Mouse (Mus musculus) liver, embryonic 16.5 days (tissue): ENCODE measurements around the gene Lrrc18. TPM values are rescaled to one million over a fixed set of nuclear protein-coding genes. Genes with fewer than 3 reads are reported as not detected.

Experiments
- ATAC-seq: fragments of 200-750 bp; cut with Nextera tagmentation; 2 replicates; pipeline ENCODE4 v1.8.0; 2017; ENCODE audit warnings: low read depth, mild to moderate bottlenecking, moderate number of reproducible peaks, moderate library complexity
- H3K27ac ChIP-seq: fragments of 300-500 bp; sonication (generic); 2 replicates; pipeline ENCODE4 v1.5.1; 2014; ENCODE audit warnings: mild to moderate bottlenecking, low read length
- H3K27me3 ChIP-seq: fragments of 300-500 bp; sonication (generic); 2 replicates; pipeline ENCODE4 v1.6.1; 2014; ENCODE audit warnings: low read depth, low read length, mixed read lengths; ENCODE audit not compliant: control insufficient read depth, insufficient read depth
- H3K36me3 ChIP-seq: fragments of 300-500 bp; sonication (generic); 2 replicates; pipeline ENCODE4 v1.6.1; 2014; ENCODE audit warnings: mild to moderate bottlenecking; ENCODE audit not compliant: control insufficient read depth, insufficient read depth
- H3K4me1 ChIP-seq: fragments of 300-500 bp; sonication (generic); 2 replicates; pipeline ENCODE4 v1.6.1; 2014; ENCODE audit warnings: low read depth, low read length, mixed read lengths; ENCODE audit not compliant: control insufficient read depth
- H3K4me2 ChIP-seq: fragments of 300-500 bp; sonication (generic); 2 replicates; pipeline ENCODE4 v1.6.1; 2014; ENCODE audit warnings: low read depth, low read length, mixed read lengths
- H3K4me3 ChIP-seq: fragments of 300-500 bp; sonication (generic); 2 replicates; pipeline ENCODE4 v1.5.1; 2014; ENCODE audit warnings: low read depth, mild to moderate bottlenecking, low read length
- H3K9ac ChIP-seq: fragments of 300-500 bp; sonication (generic); 2 replicates; pipeline ENCODE4 v1.6.1; 2014; ENCODE audit warnings: low read depth, low read length
- H3K9me3 ChIP-seq: fragments of 300-500 bp; sonication (generic); replicated peaks from 2 replicates; pipeline ENCODE4 v1.6.1; 2016; ENCODE audit warnings: low read length; ENCODE audit not compliant: control insufficient read depth
- WGBS: fragments of 180-500 bp; shearing (Covaris S2); extraction: QIAGEN DNeasy Blood & Tissue Kit; methylation state at CpG from one replicate; pipeline ENCODE4 v1.1.7; 2014; ENCODE audit not compliant: insufficient replicate concordance; 5-methylcytosine and 5-hydroxymethylcytosine counted together
- polyA plus RNA-seq: library from polyadenylated mRNA; unstranded; fragments of >200 nt; fragmentation: Nextera tagmentation; extraction: Ambion mirVana; gene quantifications from 2 replicates; pipeline ENCODE4 v1.2.1, GENCODE M21; 2015

Gene Lrrc18
- 0.07 and 0.11 TPM in 2 replicates for polyA plus RNA-seq

- no peak for ATAC-seq
- no peaks in the 10 kb centered on the region for H3K9me3 ChIP-seq
- no peak within 1 kb of the TSS for H3K4me3 ChIP-seq
- no peak within 1 kb of the TSS for H3K27ac ChIP-seq
- H3K4me1 ChIP-seq, result no peaks in the 10 kb centered on the region
- H3K4me2 ChIP-seq, result no peak within 1 kb of the TSS
- WGBS, result 68% methylated on average over 2 of the region's 2 CpGs
- H3K27me3 ChIP-seq, result no peaks in the 10 kb centered on the region
- no peak within 1 kb of the TSS for H3K9ac ChIP-seq
- no peaks in the 10 kb centered on the region for H3K36me3 ChIP-seq
Observed at GRCm38 (mm10) chr14:32991082-32991481, at the start of gene Lrrc18. Lrrc18 (plus strand) TSS chr14:32991382.

GRCm38 (mm10) chr14:32947512-32947911, 43.7 kb upstream of the Lrrc18 start:
- Histone ChIP-seq H3K4me3 (no peak overlapping the region), H3K9me3 (no peaks in the 10 kb centered on the region), H3K27me3 (no peaks in the 10 kb centered on the region), H3K4me1 (no peaks in the 10 kb centered on the region), H3K27ac (no peak overlapping the region), H3K36me3 (no peaks in the 10 kb centered on the region), H3K9ac (no peak overlapping the region), H3K4me2 (no peak overlapping the region)
- WGBS, result 60% methylated on average over 2 of the region's 2 CpGs
- no peak for ATAC-seq

- 0 out of 2 replicates have a peak, but pooled peaks have one; percentile 19 for ATAC-seq
- Histone ChIP-seq H3K4me3 (no peak overlapping the region), H3K27ac (no peak overlapping the region), H3K9me3 (no peaks in the 10 kb centered on the region), H3K27me3 (no peaks in the 10 kb centered on the region), H3K4me1 (no peaks in the 10 kb centered on the region), H3K4me2 (no peak overlapping the region), H3K9ac (no peak overlapping the region), H3K36me3 (no peaks in the 10 kb centered on the region)
- 51% methylated on average over 20 of the region's 20 CpGs for WGBS
Observed at GRCm38 (mm10) chr14:32950312-32951301, 40.6 kb upstream of the Lrrc18 start.

GRCm38 (mm10) chr14:32956486-32956885, 34.7 kb upstream of the Lrrc18 start:
- no peak for ATAC-seq
- no peak overlapping the region for H3K27ac ChIP-seq
- H3K4me1 ChIP-seq, result no peaks in the 10 kb centered on the region
- no peaks in the 10 kb centered on the region for H3K27me3 ChIP-seq
- no peaks in the 10 kb centered on the region for H3K36me3 ChIP-seq
- H3K4me3 ChIP-seq, result no peak overlapping the region
- no peak overlapping the region for H3K4me2 ChIP-seq
- WGBS, result 56% methylated on average over 8 of the region's 8 CpGs
- H3K9ac ChIP-seq, result no peak overlapping the region
- no peaks in the 10 kb centered on the region for H3K9me3 ChIP-seq

- ATAC-seq, result peak; percentile 21; the same call in 1 of the 2 replicates
- no peak overlapping the region for H3K9ac ChIP-seq
- H3K4me3 ChIP-seq, result no peak overlapping the region
- H3K36me3 ChIP-seq, result no peaks in the 10 kb centered on the region
- no peaks in the 10 kb centered on the region for H3K9me3 ChIP-seq
- no peaks in the 10 kb centered on the region for H3K27me3 ChIP-seq
- WGBS, result 53% methylated on average over 8 of the region's 8 CpGs
- H3K4me2 ChIP-seq, result no peak overlapping the region
- H3K27ac ChIP-seq, result no peak overlapping the region
- no peaks in the 10 kb centered on the region for H3K4me1 ChIP-seq
Observed at GRCm38 (mm10) chr14:32958671-32959070, 32.5 kb upstream of the Lrrc18 start.

- Histone ChIP-seq H3K36me3 (no peaks in the 10 kb centered on the region), H3K9me3 (no peaks in the 10 kb centered on the region), H3K4me1 (no peaks in the 10 kb centered on the region), H3K27ac (no peak overlapping the region), H3K27me3 (no peaks in the 10 kb centered on the region), H3K9ac (no peak overlapping the region), H3K4me2 (no peak overlapping the region), H3K4me3 (no peak overlapping the region)
- no peak for ATAC-seq
- 35% methylated on average over 5 of the region's 5 CpGs for WGBS
Observed at GRCm38 (mm10) chr14:32960481-32960880, 30.7 kb upstream of the Lrrc18 start.

GRCm38 (mm10) chr14:32964742-32965141, 26.4 kb upstream of the Lrrc18 start:
- Histone ChIP-seq H3K4me3 (no peak overlapping the region), H3K4me1 (no peaks in the 10 kb centered on the region), H3K9ac (no peak overlapping the region), H3K27me3 (no peaks in the 10 kb centered on the region), H3K9me3 (no peaks in the 10 kb centered on the region), H3K36me3 (no peaks in the 10 kb centered on the region), H3K4me2 (no peak overlapping the region), H3K27ac (no peak overlapping the region)
- no peak for ATAC-seq
- 73% methylated on average over 10 of the region's 10 CpGs for WGBS

- no peak overlapping the region for H3K4me3 ChIP-seq
- peak; percentile 47 for ATAC-seq
- H3K27me3 ChIP-seq, result no peaks in the 10 kb centered on the region
- no peak overlapping the region for H3K27ac ChIP-seq
- WGBS, result 67% methylated on average over 9 of the region's 9 CpGs
- H3K9me3 ChIP-seq, result no peaks in the 10 kb centered on the region
- no peak overlapping the region for H3K9ac ChIP-seq
- no peak overlapping the region for H3K4me2 ChIP-seq
- no peaks in the 10 kb centered on the region for H3K4me1 ChIP-seq
- no peaks in the 10 kb centered on the region for H3K36me3 ChIP-seq
Observed at GRCm38 (mm10) chr14:32970700-32971099, 20.5 kb upstream of the Lrrc18 start.

GRCm38 (mm10) chr14:32984176-32984738, 6.9 kb upstream of the Lrrc18 start:
- no peak for ATAC-seq
- H3K9ac ChIP-seq, result no peak overlapping the region
- H3K4me2 ChIP-seq, result no peak overlapping the region
- no peaks in the 10 kb centered on the region for H3K9me3 ChIP-seq
- no peaks in the 10 kb centered on the region for H3K4me1 ChIP-seq
- no peak overlapping the region for H3K27ac ChIP-seq
- H3K27me3 ChIP-seq, result no peaks in the 10 kb centered on the region
- no peaks in the 10 kb centered on the region for H3K36me3 ChIP-seq
- 57% methylated on average over 6 of the region's 6 CpGs for WGBS
- no peak overlapping the region for H3K4me3 ChIP-seq
